Mouse (Mus musculus) lung, postnatal 36 days (tissue): ENCODE data around the gene P2rx1.

Experiments
- DNase-seq: peaks from one replicate; pipeline ENCODE4 v3.0.0; 2022; ENCODE audit warnings: mixed read lengths

P2rx1 gene

GRCm38 (mm10) chr11:73024236-73024904 is 25.5 kb downstream of the P2rx1 start:
- DNase-seq = peak; percentile 75

GRCm38 (mm10) chr11:73026961-73027360 is 28.1 kb downstream of the P2rx1 start:
- peak; percentile 81 for DNase-seq

- DNase-seq = peak; percentile 96
These were observed 32.1 kb downstream of the P2rx1 start for GRCm38 (mm10) chr11:73030821-73031498.

- no peak for DNase-seq
These were observed 32.6 kb downstream of the P2rx1 start for GRCm38 (mm10) chr11:73031536-73031935.

DNA sequence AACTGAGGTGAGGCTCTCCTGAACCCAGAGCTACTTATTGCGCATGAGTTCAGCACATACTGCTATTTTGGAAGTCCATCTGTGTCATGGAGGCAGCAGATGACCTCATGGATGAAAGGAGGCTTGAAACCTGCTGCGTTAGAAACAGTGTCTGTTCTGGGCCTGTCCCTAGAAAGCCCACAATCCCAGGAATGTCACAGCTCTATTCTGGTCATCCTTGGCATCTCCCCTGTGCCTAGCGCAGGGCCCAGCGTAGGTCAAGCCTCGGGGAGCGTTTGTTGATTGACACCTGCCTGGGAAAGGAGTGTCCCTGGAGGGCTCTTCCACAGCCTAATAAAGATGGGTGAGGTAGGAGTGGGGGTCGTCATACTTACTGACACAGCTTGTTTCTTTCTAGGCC is 37.2 kb downstream of the P2rx1 start:
- no peak for DNase-seq

GRCm38 (mm10) chr11:73036889-73037288 is 38.0 kb downstream of the P2rx1 start:
- DNase-seq = no peak

DNA sequence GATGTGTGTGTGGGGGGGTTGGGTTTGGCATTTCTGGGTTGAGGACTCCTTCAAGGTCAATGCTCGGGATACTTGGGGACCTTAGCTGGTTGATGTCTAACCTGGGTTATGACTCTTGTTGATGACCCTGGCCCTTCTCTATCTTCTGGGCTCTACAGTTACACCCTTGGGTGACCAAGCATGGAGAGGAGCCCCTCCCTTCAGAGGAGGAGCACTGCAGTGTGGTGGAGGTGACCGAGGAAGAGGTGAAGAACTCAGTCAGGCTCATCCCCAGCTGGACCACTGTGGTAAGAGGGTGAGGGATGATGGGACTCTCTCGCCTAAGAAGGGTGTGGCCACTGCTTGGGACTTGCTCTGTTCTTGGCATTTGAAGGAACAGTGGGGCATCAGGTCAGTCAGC is 38.8 kb downstream of the P2rx1 start:
- DNase-seq = no peak

DNA sequence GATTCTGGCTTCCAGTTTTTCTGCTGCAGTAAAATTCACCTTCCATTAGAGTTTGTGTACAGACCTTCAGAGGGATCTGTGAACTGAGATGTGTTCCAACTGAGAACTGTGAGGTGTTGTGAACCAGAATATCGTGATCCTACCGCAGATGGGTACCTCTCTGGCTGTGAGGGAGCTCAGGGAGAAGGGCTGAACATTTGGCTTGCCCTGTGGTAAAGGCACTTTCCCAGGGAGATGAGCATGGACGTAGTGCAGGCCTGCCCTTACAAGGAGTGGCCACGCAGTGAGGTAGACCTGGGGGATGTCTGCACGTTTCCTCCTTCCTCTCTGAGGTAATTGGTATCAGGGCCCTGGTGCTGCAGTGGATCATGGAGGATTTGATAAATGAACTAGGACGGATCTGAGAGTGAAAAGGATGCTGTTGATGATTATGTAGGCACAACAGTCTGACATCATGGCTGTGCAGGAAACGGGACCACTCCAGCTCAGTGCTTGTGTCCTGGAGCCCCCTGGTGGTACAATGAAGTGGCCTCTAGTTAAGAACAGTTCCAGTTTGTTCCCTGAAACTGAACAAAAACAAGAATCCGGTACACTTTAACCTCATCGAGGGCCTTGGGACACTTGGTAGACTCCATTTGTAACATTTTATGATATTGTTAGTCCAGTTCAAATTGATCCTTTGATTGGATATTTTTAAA is 40.3 kb downstream of the P2rx1 start:
- DNase-seq = peak; percentile 85

DNA sequence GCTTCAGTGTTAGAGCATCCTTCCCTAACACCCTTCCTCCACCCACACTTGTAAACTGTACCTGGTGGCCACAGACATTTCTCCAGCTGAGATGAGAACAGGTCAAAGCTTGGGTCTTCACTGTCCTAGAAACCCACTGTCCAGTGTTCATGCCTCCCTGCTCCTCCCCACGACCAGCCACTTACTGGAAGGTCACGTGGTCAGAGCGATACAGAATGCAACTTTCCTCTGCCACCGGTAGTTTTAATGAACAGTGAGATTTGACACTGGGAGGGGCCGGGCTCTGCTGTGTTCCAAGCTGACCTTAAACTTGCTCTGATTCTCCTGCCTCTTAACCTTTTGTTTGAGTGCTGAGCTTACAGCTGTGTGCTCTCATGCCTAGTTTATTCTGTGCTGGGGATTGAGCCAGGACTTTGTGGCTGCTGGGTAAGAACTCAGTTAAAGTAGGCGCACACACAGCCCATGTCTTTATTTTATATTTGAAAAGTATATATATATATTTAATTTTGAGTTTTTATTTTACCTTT is 45.4 kb downstream of the P2rx1 start:
- peak; percentile 43 for DNase-seq

- DNase-seq = no peak
These were observed 45.9 kb downstream of the P2rx1 start for GRCm38 (mm10) chr11:73044789-73045188.

DNA sequence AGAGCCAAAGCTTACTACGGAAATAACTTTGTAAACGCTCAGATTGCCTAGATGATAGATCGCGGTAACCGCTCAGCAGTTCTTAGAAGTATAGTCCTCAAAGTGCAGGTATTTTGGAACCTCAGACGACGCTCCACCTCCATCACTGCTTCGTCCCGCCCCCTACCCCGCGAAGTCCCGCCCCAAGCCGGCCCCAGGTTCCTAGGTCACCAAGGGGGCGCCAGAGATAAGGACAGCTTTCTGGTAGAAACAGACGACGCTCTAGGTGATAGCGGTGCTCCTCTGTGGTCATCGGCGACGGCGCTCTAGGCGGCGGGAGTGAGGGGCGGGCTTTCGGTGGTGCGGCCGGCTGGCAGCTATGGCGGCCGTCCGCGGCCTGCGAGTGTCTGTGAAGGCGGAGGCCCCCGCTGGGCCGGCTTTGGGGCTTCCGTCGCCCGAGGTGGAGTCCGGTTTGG is 48.7 kb downstream of the P2rx1 start, which contains the start of gene Ncbp3:
Ncbp3 (plus strand) TSS at position 242 of the 455 bp plus-strand sequence.
- DNase-seq = peak; percentile 98

- no peak for DNase-seq
These were observed 49.4 kb downstream of the P2rx1 start for GRCm38 (mm10) chr11:73048030-73048876.

GRCm38 (mm10) chr11:73049335-73049734 is 50.4 kb downstream of the P2rx1 start:
- peak; percentile 88 for DNase-seq

- no peak for DNase-seq
These were observed 53.9 kb downstream of the P2rx1 start for GRCm38 (mm10) chr11:73052795-73053194.

- DNase-seq = peak; percentile 13
These were observed 58.8 kb downstream of the P2rx1 start for GRCm38 (mm10) chr11:73057701-73058100.

GRCm38 (mm10) chr11:73059630-73060029 is 60.7 kb downstream of the P2rx1 start:
- DNase-seq = no peak

- DNase-seq = no peak
These were observed 62.5 kb downstream of the P2rx1 start for GRCm38 (mm10) chr11:73061413-73061812.
